Comparison of ENCODE assay signal across 17 mouse cellular contexts in genomic region chr4:142063057-142063534, GRCm38 (mm10). TPM values are rescaled to one million over a fixed set of nuclear protein-coding genes. Genes with fewer than 3 reads are reported as not detected.
DNase-seq lines count a peak whose midpoint lies in the region; ATAC-seq and TF ChIP-seq lines count a peak whose summit lies in the region.
"Had no signal": no experiment of that assay in that cellular context is flagged by ENCODE, and none has a peak within 500 bp of the region (broad histone marks: within the 10 kb centered on the region; RNA-seq: fewer than 3 reads in every experiment).

No protein-coding gene starts in this region.

- no peak for TF ChIP-seq POLR2A in small intestine, adult 2 months (IDR thresholded peaks at IDR 0.05; ENCODE audit: low read depth, low read length)

- no peak overlapping the region for H3K4me2 ChIP-seq in liver, embryonic 15.5 days
- H3K4me2 ChIP-seq: limb, embryonic 15.5 days had no signal

- DNase-seq in cerebellum, adult 11-12 months: peak; percentile 43
- no peak for DNase-seq in cerebellum, adult 18-20 months
- no peak for DNase-seq in urinary bladder, postnatal 10 days (ENCODE audit: low spot score)
- no peak for DNase-seq in gastrocnemius, postnatal 4 days (ENCODE audit: low spot score in 2 of 2)
- DNase-seq in embryonic facial prominence, embryonic 10.5 days (ENCODE audit: low spot score): no peak
- DNase-seq: adrenal gland, postnatal 25 days; gastrocnemius, postnatal 10 days had no signal

- H3K27ac ChIP-seq in liver, embryonic 15.5 days (replicated peaks): peak overlapping the region; percentile 39
- H3K27ac ChIP-seq in small intestine, adult 2 months (ENCODE audit: insufficient read depth, low read depth, low read length): peak overlapping the region; percentile 7; the same call in 1 of the 2 replicates
- H3K27ac ChIP-seq in embryonic facial prominence, embryonic 10.5 days (replicated peaks): no peak overlapping the region
- H3K27ac ChIP-seq: kidney, postnatal 0 days; limb, embryonic 15.5 days; midbrain, embryonic 10.5 days had no signal

- H3K27me3 ChIP-seq in liver, embryonic 15.5 days: peaks cover 16% of the 10 kb centered on the region; the same call in 1 of the 2 replicates
- no peaks in the 10 kb centered on the region for H3K27me3 ChIP-seq in small intestine, adult 2 months (ENCODE audit: control insufficient read depth, insufficient read depth, low read length)
- H3K27me3 ChIP-seq in embryonic facial prominence, embryonic 10.5 days (replicated peaks; ENCODE audit: low read depth, poor library complexity, severe bottlenecking): peaks cover 13% of the 10 kb centered on the region
- H3K27me3 ChIP-seq: limb, embryonic 15.5 days had no signal

- no peak for TF ChIP-seq CTCF in small intestine, adult 2 months (IDR thresholded peaks at IDR 0.05; ENCODE audit: extremely low read depth, insufficient read length, insufficient replicate concordance, low read depth, low read length)

- H3K9me3 ChIP-seq in liver, embryonic 15.5 days (replicated peaks): no peaks in the 10 kb centered on the region
- no peaks in the 10 kb centered on the region for H3K9me3 ChIP-seq in embryonic facial prominence, embryonic 10.5 days
- H3K9me3 ChIP-seq: heart, embryonic 10.5 days; limb, embryonic 15.5 days; midbrain, embryonic 10.5 days had no signal

- ATAC-seq in granulocyte monocyte progenitor cell, adult 5-6 weeks (replicated peaks; ENCODE audit: poor library complexity, severe bottlenecking): peak; percentile 39
- peak; percentile 74 for ATAC-seq in liver, embryonic 15.5 days (ENCODE audit: insufficient read depth)
- ATAC-seq: activated CD4-positive, CD25-positive, alpha-beta regulatory T cell, adult 4 months had no signal

- peaks cover 62% of the 10 kb centered on the region for H3K4me1 ChIP-seq in liver, embryonic 15.5 days (replicated peaks)
- peaks cover 40% of the 10 kb centered on the region for H3K4me1 ChIP-seq in small intestine, adult 2 months (ENCODE audit: control insufficient read depth, insufficient read depth, insufficient read length, low read length)
- peaks cover 61% of the 10 kb centered on the region for H3K4me1 ChIP-seq in embryonic facial prominence, embryonic 10.5 days

- 53% methylated on average over 8 of the region's 8 CpGs for WGBS in liver, embryonic 15.5 days (ENCODE audit: insufficient replicate concordance)
- 65% methylated on average over 8 of the region's 8 CpGs for WGBS in small intestine, adult 2 months
- WGBS in embryonic facial prominence, embryonic 10.5 days: 88% methylated on average over 8 of the region's 8 CpGs

- H3K4me3 ChIP-seq in liver, embryonic 15.5 days (replicated peaks): no peak overlapping the region
- no peak overlapping the region for H3K4me3 ChIP-seq in small intestine, adult 2 months (ENCODE audit: low read depth, low read length)
- H3K4me3 ChIP-seq in embryonic facial prominence, embryonic 10.5 days: no peak overlapping the region
- H3K4me3 ChIP-seq: erythroblast, embryonic 14.5 days; heart, embryonic 10.5 days; limb, embryonic 15.5 days; midbrain, embryonic 10.5 days; myocyte had no signal

- H3K36me3 ChIP-seq in liver, embryonic 15.5 days (replicated peaks): no peaks in the 10 kb centered on the region
- H3K36me3 ChIP-seq in small intestine, adult 2 months (ENCODE audit: control insufficient read depth, insufficient read depth, low read length): peaks cover 8% of the 10 kb centered on the region
- no peaks in the 10 kb centered on the region for H3K36me3 ChIP-seq in embryonic facial prominence, embryonic 10.5 days (replicated peaks)
- H3K36me3 ChIP-seq: heart, embryonic 10.5 days; limb, embryonic 15.5 days; midbrain, embryonic 10.5 days had no signal

- H3K9ac ChIP-seq in liver, embryonic 15.5 days: no peak overlapping the region
- H3K9ac ChIP-seq: limb, embryonic 15.5 days had no signal

RNA-seq across cellular contexts. Expression of gene Tmem51, which starts 21.0 kb away (rescaled TPM):
- 0.41 TPM in 1 of 2 replicates, not detected in the other for total RNA-seq in granulocyte monocyte progenitor cell, adult 5-6 weeks (2014; fragmentation: Nextera tagmentation)
- total RNA-seq in granulocyte monocyte progenitor cell, adult 5-6 weeks (2017): 1.1 TPM in 1 of 2 replicates, not detected in the other
- 16.2 and 17.6 TPM in 2 replicates for polyA plus RNA-seq in liver, embryonic 15.5 days (2015; fragmentation: Nextera tagmentation; extraction: Ambion mirVana)
- polyA plus RNA-seq in small intestine, adult 2 months (2012; rRNA removed): 21.0 and 30.5 TPM in 2 replicates
- 1 to 10 TPM; 6.1 to 7.6 TPM for total RNA-seq in gastrocnemius, postnatal 4 days (2021)
- polyA plus RNA-seq in embryonic facial prominence, embryonic 10.5 days (2016; fragmentation: Nextera tagmentation; extraction: Ambion mirVana): 9.5 and 9.7 TPM in 2 replicates
- polyA plus RNA-seq: myocyte had no signal

RNA-seq across cellular contexts. Expression of gene Fhad1, which starts 48.2 kb away (rescaled TPM):
- not detected in 2 replicates for total RNA-seq in granulocyte monocyte progenitor cell, adult 5-6 weeks (2014; fragmentation: Nextera tagmentation)
- total RNA-seq in granulocyte monocyte progenitor cell, adult 5-6 weeks (2017): 0.39 TPM in 1 of 2 replicates, not detected in the other
- 0.24 TPM in 1 of 2 replicates, not detected in the other for polyA plus RNA-seq in liver, embryonic 15.5 days (2015; fragmentation: Nextera tagmentation; extraction: Ambion mirVana)
- 0.03 and 0.05 TPM in 2 replicates for polyA plus RNA-seq in small intestine, adult 2 months (2012; rRNA removed)
- 1 to 10 TPM; 6.4 to 6.7 TPM for total RNA-seq in gastrocnemius, postnatal 4 days (2021)
- polyA plus RNA-seq in embryonic facial prominence, embryonic 10.5 days (2016; fragmentation: Nextera tagmentation; extraction: Ambion mirVana): 0.50 and 1.0 TPM in 2 replicates
- polyA plus RNA-seq: erythroblast, embryonic 14.5 days had no signal
